Mouse (Mus musculus) hindbrain, embryonic 13.5 days (tissue): Measurements from ENCODE around the gene Phtf2. TPM values are rescaled to one million over a fixed set of nuclear protein-coding genes. Genes with fewer than 3 reads are reported as not detected.
"Not testable (repeated sequence)": the region's sequence is repeated elsewhere in the genome, so short reads cannot be mapped to it uniquely, and the experiment has no call there.

Source experiments
- ATAC-seq: fragments of 200-750 bp; cut with Nextera tagmentation; 2 replicates; pipeline ENCODE4 v1.8.0; 2017; ENCODE audit warnings: moderate TSS enrichment; ENCODE audit not compliant: low FRiP score
- H3K27ac ChIP-seq: fragments of 300-500 bp; sonication (generic); 2 replicates; pipeline ENCODE4 v1.5.1; 2015; ENCODE audit warnings: inconsistent platforms, mild to moderate bottlenecking, moderate library complexity
- H3K27me3 ChIP-seq: fragments of 300-500 bp; sonication (generic); 2 replicates; pipeline ENCODE4 v1.6.1; 2015; ENCODE audit warnings: mild to moderate bottlenecking, inconsistent platforms
- H3K36me3 ChIP-seq: fragments of 300-500 bp; sonication (generic); 2 replicates; pipeline ENCODE4 v1.6.1; 2015; ENCODE audit warnings: mild to moderate bottlenecking, inconsistent platforms
- H3K4me1 ChIP-seq: fragments of 300-500 bp; sonication (generic); replicated peaks from 2 replicates; pipeline ENCODE4 v1.6.1; 2015; ENCODE audit warnings: inconsistent platforms
- H3K4me2 ChIP-seq: fragments of 300-500 bp; sonication (generic); 2 replicates; pipeline ENCODE4 v1.6.1; 2015; ENCODE audit warnings: inconsistent platforms, mild to moderate bottlenecking, moderate library complexity
- H3K4me3 ChIP-seq: fragments of 300-500 bp; sonication (generic); 2 replicates; pipeline ENCODE4 v1.5.1; 2015; ENCODE audit warnings: mild to moderate bottlenecking, inconsistent platforms
- H3K9ac ChIP-seq: fragments of 300-500 bp; sonication (generic); 2 replicates; pipeline ENCODE4 v1.6.1; 2015; ENCODE audit warnings: mild to moderate bottlenecking, inconsistent platforms
- H3K9me3 ChIP-seq: fragments of 300-500 bp; sonication (generic); 2 replicates; pipeline ENCODE4 v1.6.1; 2016; ENCODE audit warnings: inconsistent platforms
- WGBS: fragments of 180-500 bp; shearing (Covaris S2); methylation state at CpG from one replicate; pipeline ENCODE4 v1.1.7; 2015; 5-methylcytosine and 5-hydroxymethylcytosine counted together
- polyA plus RNA-seq: library from polyadenylated mRNA; unstranded; fragments of >200 nt; fragmentation: Nextera tagmentation; extraction: Ambion mirVana; gene quantifications from 2 replicates; pipeline ENCODE4 v1.2.1, GENCODE M21; 2015

Gene Phtf2
- polyA plus RNA-seq, 1 experiment from 2014 or later = 24.7 TPM

DNA sequence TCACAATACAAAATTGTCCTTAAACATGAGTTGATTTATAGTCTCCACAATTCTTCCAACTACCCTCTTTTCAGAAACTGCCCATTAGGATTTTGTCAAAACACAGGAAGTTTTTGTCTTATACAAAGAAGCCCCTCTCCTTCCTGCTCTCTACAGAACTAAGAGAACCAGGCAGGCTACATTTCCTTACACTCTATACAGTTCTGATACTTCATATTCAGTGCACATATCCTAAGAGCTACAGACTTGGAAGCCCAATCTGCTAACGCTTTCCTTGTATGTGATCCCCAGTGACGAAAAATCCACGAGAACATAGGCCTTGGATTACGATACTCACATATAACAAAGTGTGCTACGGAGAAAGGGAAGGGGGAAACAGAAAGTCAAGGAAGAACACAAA lies 86.0 kb downstream of the Phtf2 start:
- 87% methylated on average over 5 of the region's 5 CpGs for WGBS
- no peaks in the 10 kb centered on the region for H3K27me3 ChIP-seq
- H3K27ac ChIP-seq = no peak overlapping the region
- no peaks in the 10 kb centered on the region for H3K9me3 ChIP-seq
- H3K9ac ChIP-seq = no peak overlapping the region
- no peak overlapping the region for H3K4me2 ChIP-seq
- H3K36me3 ChIP-seq = peaks cover 35% of the 10 kb centered on the region
- H3K4me1 ChIP-seq = no peaks in the 10 kb centered on the region
- no peak overlapping the region for H3K4me3 ChIP-seq
- no peak for ATAC-seq

DNA sequence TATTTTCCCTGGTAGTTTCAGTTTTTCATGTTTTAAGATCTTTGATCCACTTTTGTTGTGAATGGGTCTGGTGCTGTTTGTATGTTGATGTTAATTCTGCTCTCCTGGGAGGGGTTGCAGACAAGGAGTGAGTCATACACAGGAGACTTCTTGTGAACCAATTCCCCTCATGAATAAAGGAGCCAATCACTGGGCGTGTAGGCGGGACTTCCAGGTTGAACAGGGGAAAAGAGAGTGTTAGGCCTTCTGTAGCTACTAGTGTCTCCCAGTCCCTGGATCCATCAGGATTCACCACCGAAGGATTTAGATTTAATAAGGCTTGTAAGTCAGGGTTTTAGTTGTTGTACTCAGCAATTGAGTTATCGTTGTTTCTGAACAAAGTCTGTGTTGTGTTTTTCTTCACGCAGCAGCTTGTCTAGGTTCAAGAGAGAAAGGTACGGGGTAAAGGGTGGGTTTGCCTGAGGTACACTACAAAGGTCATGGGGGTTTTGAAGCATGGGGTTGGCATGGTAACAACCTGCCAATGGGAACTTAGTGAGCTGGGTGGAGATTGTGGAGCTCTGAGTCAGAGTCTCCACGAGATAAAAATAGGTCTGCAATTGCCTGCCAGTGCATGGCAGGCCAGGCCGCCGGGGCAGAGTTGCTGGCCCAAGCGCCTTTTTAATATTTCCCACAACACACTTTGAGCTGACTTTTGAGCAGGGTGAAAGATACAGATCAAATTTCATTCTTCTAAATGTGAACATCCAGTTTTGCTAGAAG lies 90.0 kb downstream of the Phtf2 start:
- Histone ChIP-seq H3K4me1 (no peaks in the 10 kb centered on the region), H3K9ac (no peak overlapping the region), H3K36me3 (peaks cover 35% of the 10 kb centered on the region), H3K27me3 (no peaks in the 10 kb centered on the region), H3K4me3 (no peak overlapping the region), H3K9me3 (no peaks in the 10 kb centered on the region), H3K4me2 (no peak overlapping the region), H3K27ac (no peak overlapping the region)
- ATAC-seq = no peak
- 90% methylated on average over 10 of the region's 10 CpGs for WGBS

- H3K9ac ChIP-seq, H3K27ac ChIP-seq, H3K9me3 ChIP-seq, H3K4me2 ChIP-seq, H3K4me3 ChIP-seq, H3K27me3 ChIP-seq, H3K4me1 ChIP-seq, ATAC-seq: not testable (repeated sequence)
- H3K36me3 ChIP-seq = peaks cover 24% of the 10 kb centered on the region
- WGBS = 85% methylated on average over 3 of the region's 5 CpGs
These were observed 95.5 kb downstream of the Phtf2 start for GRCm38 (mm10) chr5:20786471-20786870.

- 98% methylated on average over 1 of the region's 1 CpGs for WGBS
- Histone ChIP-seq H3K27me3 (no peaks in the 10 kb centered on the region), H3K9me3 (no peaks in the 10 kb centered on the region), H3K4me1 (no peaks in the 10 kb centered on the region), H3K27ac (no peak overlapping the region), H3K36me3 (peaks cover 16% of the 10 kb centered on the region), H3K4me2 (no peak overlapping the region), H3K9ac (no peak overlapping the region), H3K4me3 (no peak overlapping the region)
- ATAC-seq = no peak
These were observed 100.8 kb downstream of the Phtf2 start for GRCm38 (mm10) chr5:20781116-20781515.

- WGBS = 74% methylated on average over 2 of the region's 2 CpGs
- no peak for ATAC-seq
- no peak overlapping the region for H3K4me3 ChIP-seq
These were observed 102.7 kb downstream of the Phtf2 start for GRCm38 (mm10) chr5:20779191-20779590.

DNA sequence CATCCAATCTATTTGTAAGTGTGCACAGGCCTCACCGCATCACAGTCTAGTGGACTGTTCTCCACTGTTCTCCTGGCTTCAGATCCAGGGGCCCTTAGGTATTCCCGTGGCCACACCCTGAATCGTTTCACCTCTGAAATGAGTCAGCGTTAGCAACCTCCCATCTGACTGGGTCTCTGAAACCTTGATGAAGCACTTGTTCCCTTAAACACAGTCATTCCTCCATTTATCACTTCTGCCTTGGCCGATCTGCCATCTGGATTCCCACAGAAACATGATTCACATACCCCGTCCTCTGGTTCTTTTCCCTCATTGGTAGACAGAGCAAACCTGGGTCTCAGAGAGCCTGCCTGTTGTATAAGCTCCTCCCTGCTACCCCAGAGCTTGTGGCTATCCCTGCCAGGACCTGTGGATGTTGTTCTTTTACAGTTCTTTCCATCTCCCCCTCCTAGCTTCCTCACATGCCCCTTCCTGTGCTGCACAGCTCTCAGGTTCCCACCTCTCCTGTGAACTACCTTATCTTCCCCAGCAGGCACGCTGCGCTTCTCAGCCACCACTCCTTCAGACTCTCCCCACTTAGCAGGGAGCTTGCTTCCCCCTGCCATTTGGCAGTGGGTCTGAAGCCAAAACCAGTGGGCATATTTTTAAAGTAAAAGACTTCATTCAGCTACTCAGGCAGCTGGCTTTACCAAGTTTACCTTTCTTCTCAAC lies 103.5 kb downstream of the Phtf2 start:
- Histone ChIP-seq H3K9me3 (no peaks in the 10 kb centered on the region), H3K36me3 (peaks cover 13% of the 10 kb centered on the region), H3K9ac (no peak overlapping the region), H3K27ac (no peak overlapping the region), H3K27me3 (no peaks in the 10 kb centered on the region), H3K4me1 (no peaks in the 10 kb centered on the region), H3K4me2 (no peak overlapping the region), H3K4me3 (no peak overlapping the region)
- WGBS = 90% methylated on average over 8 of the region's 8 CpGs
- ATAC-seq = no peak

More at GRCm38 (mm10) chr5:20779191-20779590, 102.7 kb downstream of the Phtf2 start:
- H3K27ac ChIP-seq = no peak overlapping the region
- peaks cover 13% of the 10 kb centered on the region for H3K36me3 ChIP-seq
- no peak overlapping the region for H3K9ac ChIP-seq
- H3K4me2 ChIP-seq = no peak overlapping the region
- H3K9me3 ChIP-seq = no peaks in the 10 kb centered on the region
- H3K27me3 ChIP-seq = no peaks in the 10 kb centered on the region
- no peaks in the 10 kb centered on the region for H3K4me1 ChIP-seq

GRCm38 (mm10) chr5:20773341-20773740 lies 108.6 kb downstream of the Phtf2 start:
- H3K4me1 ChIP-seq = no peaks in the 10 kb centered on the region
- H3K4me3 ChIP-seq = no peak overlapping the region
- H3K36me3 ChIP-seq = peaks cover 22% of the 10 kb centered on the region
- no peak overlapping the region for H3K27ac ChIP-seq
- no peaks in the 10 kb centered on the region for H3K27me3 ChIP-seq
- H3K9ac ChIP-seq = no peak overlapping the region
- WGBS = 69% methylated on average over 3 of the region's 3 CpGs
- no peak overlapping the region for H3K4me2 ChIP-seq
- ATAC-seq = no peak; the same call in 1 of the 2 replicates
- H3K9me3 ChIP-seq = no peaks in the 10 kb centered on the region

GRCm38 (mm10) chr5:20765365-20765920 lies 116.5 kb downstream of the Phtf2 start:
- no peak overlapping the region for H3K9ac ChIP-seq
- H3K27me3 ChIP-seq = no peaks in the 10 kb centered on the region
- H3K27ac ChIP-seq = no peak overlapping the region
- no peak overlapping the region for H3K4me3 ChIP-seq
- no peaks in the 10 kb centered on the region for H3K4me1 ChIP-seq
- no peaks in the 10 kb centered on the region for H3K9me3 ChIP-seq
- WGBS = 97% methylated on average over 7 of the region's 7 CpGs
- H3K36me3 ChIP-seq = peaks cover 28% of the 10 kb centered on the region
- no peak overlapping the region for H3K4me2 ChIP-seq
- no peak for ATAC-seq

DNA sequence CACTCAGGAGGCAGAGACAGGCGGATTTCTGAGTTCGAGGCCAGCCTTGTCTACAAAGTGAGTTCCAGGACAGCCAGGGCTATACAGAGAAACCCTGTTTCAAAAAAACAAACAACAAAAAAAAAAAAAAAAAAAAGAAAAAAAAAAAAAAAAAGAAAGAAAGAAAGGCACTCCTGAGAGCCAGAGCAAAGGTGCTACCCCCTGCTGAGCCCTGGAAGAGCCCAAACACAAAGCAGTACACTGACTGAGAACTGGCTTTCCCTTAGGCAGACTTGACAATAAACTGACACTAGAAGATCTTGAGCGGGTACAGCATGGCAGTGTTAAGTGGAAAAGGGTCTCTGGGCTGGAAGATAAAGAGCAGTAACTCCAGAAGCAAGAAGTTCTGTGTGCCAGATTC lies 119.5 kb downstream of the Phtf2 start:
- not testable (repeated sequence) for H3K4me3 ChIP-seq, ATAC-seq, H3K4me1 ChIP-seq, H3K9ac ChIP-seq, H3K9me3 ChIP-seq, H3K27me3 ChIP-seq, H3K4me2 ChIP-seq, H3K27ac ChIP-seq
- peaks cover 32% of the 10 kb centered on the region for H3K36me3 ChIP-seq
- 91% methylated on average over 3 of the region's 3 CpGs for WGBS

GRCm38 (mm10) chr5:20760368-20761162 lies 121.4 kb downstream of the Phtf2 start:
- Histone ChIP-seq H3K9me3 (no peaks in the 10 kb centered on the region), H3K27me3 (no peaks in the 10 kb centered on the region), H3K4me2 (no peak overlapping the region), H3K4me3 (no peak overlapping the region), H3K9ac (no peak overlapping the region), H3K27ac (no peak overlapping the region), H3K4me1 (no peaks in the 10 kb centered on the region), H3K36me3 (peaks cover 35% of the 10 kb centered on the region)
- ATAC-seq = no peak
- 91% methylated on average over 12 of the region's 12 CpGs for WGBS

- Histone ChIP-seq H3K27ac (no peak overlapping the region), H3K9me3 (no peaks in the 10 kb centered on the region), H3K4me3 (no peak overlapping the region), H3K27me3 (no peaks in the 10 kb centered on the region), H3K4me2 (no peak overlapping the region), H3K9ac (no peak overlapping the region), H3K4me1 (no peaks in the 10 kb centered on the region), H3K36me3 (peaks cover 31% of the 10 kb centered on the region)
- no peak for ATAC-seq
- WGBS = 86% methylated on average over 5 of the region's 5 CpGs
These were observed 122.2 kb downstream of the Phtf2 start for GRCm38 (mm10) chr5:20759771-20760170.

GRCm38 (mm10) chr5:20753963-20754362 lies 128.0 kb downstream of the Phtf2 start:
- WGBS = 83% methylated on average over 5 of the region's 5 CpGs
- H3K27ac ChIP-seq = no peak overlapping the region

More at GRCm38 (mm10) chr5:20753963-20754362, 128.0 kb downstream of the Phtf2 start:
- H3K9me3 ChIP-seq = no peaks in the 10 kb centered on the region
- no peak overlapping the region for H3K4me2 ChIP-seq
- ATAC-seq = no peak
- no peak overlapping the region for H3K4me3 ChIP-seq
- no peak overlapping the region for H3K9ac ChIP-seq
- peaks cover 24% of the 10 kb centered on the region; the same call in 1 of the 2 replicates for H3K4me1 ChIP-seq
- peaks cover 13% of the 10 kb centered on the region; the same call in 1 of the 2 replicates for H3K36me3 ChIP-seq
- no peaks in the 10 kb centered on the region for H3K27me3 ChIP-seq
